Mouse (Mus musculus) heart, postnatal 0 days (tissue): ENCODE results near the gene 4921507P07Rik. TPM values are rescaled to one million over a fixed set of nuclear protein-coding genes. Genes with fewer than 3 reads are reported as not detected.

Experiments used
- ATAC-seq: fragments of 200-750 bp; cut with Nextera tagmentation; 2 replicates; pipeline ENCODE4 v1.8.0; 2017; ENCODE audit warnings: low read depth, moderate number of reproducible peaks, moderate library complexity; ENCODE audit not compliant: insufficient read depth
- DNase-seq: peaks from one replicate; pipeline ENCODE4 v3.0.0-alpha.2; 2016; ENCODE audit warnings: low spot score
- H3K27ac ChIP-seq: fragments of 300-500 bp; sonication (generic); 2 replicates; pipeline ENCODE4 v1.5.1; 2014; ENCODE audit warnings: low read depth, mild to moderate bottlenecking
- H3K27me3 ChIP-seq: fragments of 300-500 bp; sonication (generic); 2 replicates; pipeline ENCODE4 v1.6.1; 2014; ENCODE audit warnings: low read length, mixed read lengths; ENCODE audit not compliant: control insufficient read depth, insufficient read depth
- H3K36me3 ChIP-seq: fragments of 300-500 bp; sonication (generic); replicated peaks from 2 replicates; pipeline ENCODE4 v1.6.1; 2014; ENCODE audit warnings: low read length, mixed read lengths; ENCODE audit not compliant: control insufficient read depth, insufficient read depth
- H3K4me1 ChIP-seq: fragments of 300-500 bp; sonication (generic); 2 replicates; pipeline ENCODE4 v1.6.1; 2014; ENCODE audit warnings: antibody characterized with exemption; ENCODE audit not compliant: control insufficient read depth, insufficient read depth
- H3K4me2 ChIP-seq: fragments of 300-500 bp; sonication (generic); 2 replicates; pipeline ENCODE4 v1.6.1; 2014; ENCODE audit warnings: low read depth, mild to moderate bottlenecking, low read length, moderate library complexity
- H3K4me3 ChIP-seq: fragments of 300-500 bp; sonication (generic); 2 replicates; pipeline ENCODE4 v1.5.1; 2014; ENCODE audit warnings: low read depth, low read length
- H3K9ac ChIP-seq: fragments of 300-500 bp; sonication (generic); replicated peaks from 2 replicates; pipeline ENCODE4 v1.6.1; 2014; ENCODE audit warnings: low read depth, low read length, mixed read lengths
- H3K9me3 ChIP-seq: fragments of 300-500 bp; sonication (generic); replicated peaks from 2 replicates; pipeline ENCODE4 v1.6.1; 2016; ENCODE audit warnings: low read length; ENCODE audit not compliant: control insufficient read depth
- CTCF ChIP-seq: IDR thresholded peaks from 2 replicates; pipeline ENCODE4 v1.5.1; 2016; ENCODE audit warnings: antibody characterized with exemption, control low read depth, low read depth
- EP300 ChIP-seq: IDR thresholded peaks from 2 replicates; pipeline ENCODE4 v1.6.1; 2016; ENCODE audit warnings: antibody characterized with exemption, low read depth
- WGBS: fragments of 180-500 bp; shearing (Covaris S2); extraction: QIAGEN DNeasy Blood & Tissue Kit; methylation state at CpG from one replicate; pipeline ENCODE4 v1.1.7; 2014; 5-methylcytosine and 5-hydroxymethylcytosine counted together
- microRNA-seq: library from miRNA; unstranded; fragments of <30 nt; microRNA quantifications from one replicate; pipeline ENCODE4, GENCODE M21; 2016
- polyA plus RNA-seq: library from polyadenylated mRNA; unstranded; fragments of >200 nt; fragmentation: Nextera tagmentation; extraction: Ambion mirVana; gene quantifications from 2 replicates; pipeline ENCODE4 v1.2.1, GENCODE M21; 2015
- total RNA-seq: library from RNA; depleted of rRNA; stranded (reverse); fragments of >200 nt; gene quantifications from 2 replicates; pipeline ENCODE4 v1.2.3, GENCODE M21; 2014; ENCODE audit warnings: low replicate concordance; rRNA removed

The 4921507P07Rik gene
- total and polyA plus RNA-seq, 2 experiments from 2014 or later = 0.30 TPM; not detected in 1

GRCm38 (mm10) chr6:50529194-50529593 lies 67.2 kb downstream of the 4921507P07Rik start:
- TF ChIP-seq EP300 = no peak
- TF ChIP-seq CTCF = no peak
- no peak overlapping the region for H3K27ac ChIP-seq

GRCm38 (mm10) chr6:50527416-50527815 lies 69.0 kb downstream of the 4921507P07Rik start:
- TF ChIP-seq EP300 (no peak), CTCF (no peak)
- H3K9me3 ChIP-seq = no peaks in the 10 kb centered on the region
- H3K4me1 ChIP-seq = no peaks in the 10 kb centered on the region
- no peaks in the 10 kb centered on the region for H3K27me3 ChIP-seq
- no peaks in the 10 kb centered on the region for H3K36me3 ChIP-seq
- no peak overlapping the region for H3K4me3 ChIP-seq
- no peak overlapping the region for H3K9ac ChIP-seq
- H3K27ac ChIP-seq = no peak overlapping the region
- H3K4me2 ChIP-seq = no peak overlapping the region
- no peak for DNase-seq
- no peak for ATAC-seq
- 78% methylated on average over 9 of the region's 9 CpGs for WGBS

More at GRCm38 (mm10) chr6:50529194-50529593, 67.2 kb downstream of the 4921507P07Rik start:
- Histone ChIP-seq H3K4me3 (no peak overlapping the region), H3K9me3 (no peaks in the 10 kb centered on the region), H3K9ac (no peak overlapping the region), H3K36me3 (no peaks in the 10 kb centered on the region), H3K27me3 (no peaks in the 10 kb centered on the region), H3K4me1 (no peaks in the 10 kb centered on the region), H3K4me2 (0 out of 2 replicates have a peak overlapping the region, but pooled peaks have one; percentile 13)
- DNase-seq = no peak
- no peak for ATAC-seq
- 60% methylated on average over 11 of the region's 11 CpGs for WGBS

GRCm38 (mm10) chr6:50526597-50527024 lies 69.8 kb downstream of the 4921507P07Rik start:
- H3K27me3 ChIP-seq = no peaks in the 10 kb centered on the region
- TF ChIP-seq EP300 (no peak), CTCF (peak; percentile 97)
- no peak overlapping the region for H3K27ac ChIP-seq
- ATAC-seq (peak; percentile 44; the same call in 1 of the 2 replicates), DNase-seq (peak; percentile 52)
- no peaks in the 10 kb centered on the region for H3K36me3 ChIP-seq
- H3K9ac ChIP-seq = no peak overlapping the region
- H3K4me3 ChIP-seq = no peak overlapping the region
- H3K9me3 ChIP-seq = no peaks in the 10 kb centered on the region
- H3K4me2 ChIP-seq = no peak overlapping the region
- H3K4me1 ChIP-seq = no peaks in the 10 kb centered on the region
- WGBS = 26% methylated on average over 7 of the region's 7 CpGs

- no peak overlapping the region for H3K4me2 ChIP-seq
- TF ChIP-seq EP300 (no peak), CTCF (no peak)
- H3K9ac ChIP-seq = no peak overlapping the region
- H3K27me3 ChIP-seq = no peaks in the 10 kb centered on the region
- H3K9me3 ChIP-seq = no peaks in the 10 kb centered on the region
- H3K27ac ChIP-seq = no peak overlapping the region
- 86% methylated on average over 8 of the region's 8 CpGs for WGBS
- no peak for DNase-seq
- H3K4me3 ChIP-seq = no peak overlapping the region
- ATAC-seq = no peak
- no peaks in the 10 kb centered on the region for H3K36me3 ChIP-seq
- no peaks in the 10 kb centered on the region for H3K4me1 ChIP-seq
Measured at GRCm38 (mm10) chr6:50525846-50526245, 70.6 kb downstream of the 4921507P07Rik start.

- no peaks in the 10 kb centered on the region for H3K27me3 ChIP-seq
- no peak overlapping the region for H3K9ac ChIP-seq
- H3K4me1 ChIP-seq = no peaks in the 10 kb centered on the region
- no peak for DNase-seq
- TF ChIP-seq EP300 = no peak
- TF ChIP-seq CTCF = no peak
- 94% methylated on average over 10 of the region's 10 CpGs for WGBS
- H3K4me2 ChIP-seq = no peak overlapping the region
- no peak overlapping the region for H3K4me3 ChIP-seq
- H3K9me3 ChIP-seq = no peaks in the 10 kb centered on the region
- no peak overlapping the region for H3K27ac ChIP-seq
- H3K36me3 ChIP-seq = no peaks in the 10 kb centered on the region
- no peak for ATAC-seq
Measured at GRCm38 (mm10) chr6:50524261-50524896, 72.1 kb downstream of the 4921507P07Rik start.

Small RNAs within 50 kb of the gene (microRNA-seq; reads per million reads assigned to microRNA genes)
- gene Mir6371 = not detected

Other genes with a start within 250 kb of the 4921507P07Rik start
- 20.9 and 25.9 TPM in 2 replicates for gene Osbpl3, start 140.4 kb downstream of the 4921507P07Rik start, total RNA-seq
- 13.3 and 13.9 TPM in 2 replicates for gene Osbpl3, start 140.4 kb downstream of the 4921507P07Rik start, polyA plus RNA-seq
- 86.9 and 87.9 TPM in 2 replicates for gene Cycs, start 30.1 kb downstream of the 4921507P07Rik start, total RNA-seq
- 391 and 413 TPM in 2 replicates for gene Cycs, start 30.1 kb downstream of the 4921507P07Rik start, polyA plus RNA-seq
- not detected in 2 replicates for gene Npvf, start 57.8 kb upstream of the 4921507P07Rik start, total RNA-seq
- not detected in 2 replicates for gene Npvf, start 57.8 kb upstream of the 4921507P07Rik start, polyA plus RNA-seq